9 mouse cellular contexts compared by ENCODE assay signal in the genomic region with DNA sequence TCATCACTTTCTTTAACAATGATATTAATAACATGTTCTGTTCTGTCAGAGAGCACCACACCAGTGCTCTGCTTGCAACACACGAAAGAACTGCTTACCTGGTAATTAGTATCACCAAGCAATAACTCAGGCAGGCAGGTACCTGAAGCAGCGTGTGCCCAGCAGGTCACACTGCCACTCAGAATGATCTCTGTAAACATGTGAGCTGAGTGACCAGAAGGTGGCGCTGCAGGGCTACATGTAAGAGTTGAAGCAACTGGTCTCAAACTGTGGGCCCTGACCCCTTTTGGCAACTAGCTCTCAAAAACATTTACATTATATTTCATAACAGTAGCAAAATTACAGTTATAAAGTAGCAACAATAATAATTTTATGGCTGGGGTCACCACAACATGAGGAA. TPM values are rescaled to one million over a fixed set of nuclear protein-coding genes. Genes with fewer than 3 reads are reported as not detected.
A peak's percentile ranks its signal among the peaks of the same experiment; 100 is the strongest.
DNase-seq lines count a peak whose midpoint lies in the region; ATAC-seq and TF ChIP-seq lines count a peak whose summit lies in the region.
"Had no signal": no experiment of that assay in that cellular context is flagged by ENCODE, and none has a peak within 500 bp of the region (broad histone marks: within the 10 kb centered on the region; RNA-seq: fewer than 3 reads in every experiment).

No protein-coding gene starts in this region.

- no peak overlapping the region for H3K4me2 ChIP-seq in heart, embryonic 12.5 days
- no peak overlapping the region for H3K4me2 ChIP-seq in hindbrain, embryonic 11.5 days (replicated peaks; ENCODE audit: low read depth, low read length)
- no peak overlapping the region for H3K4me2 ChIP-seq in midbrain, embryonic 16.5 days (ENCODE audit: low read length)
- H3K4me2 ChIP-seq: neural tube, embryonic 13.5 days had no signal

- no peaks in the 10 kb centered on the region for H3K27me3 ChIP-seq in heart, adult 2 months (ENCODE audit: control insufficient read depth, insufficient read depth, low read length)
- H3K27me3 ChIP-seq in heart, embryonic 12.5 days (replicated peaks) = no peaks in the 10 kb centered on the region
- no peaks in the 10 kb centered on the region for H3K27me3 ChIP-seq in hindbrain, embryonic 11.5 days (ENCODE audit: control insufficient read depth, insufficient read depth, low read length)
- H3K27me3 ChIP-seq in midbrain, embryonic 16.5 days (ENCODE audit: control insufficient read depth, insufficient read depth, low read depth, low read length) = no peaks in the 10 kb centered on the region
- H3K27me3 ChIP-seq: neural tube, embryonic 13.5 days had no signal

- ATAC-seq in heart, embryonic 12.5 days (ENCODE audit: insufficient number of reproducible peaks, low FRiP score) = no peak
- ATAC-seq in erythroblast, adult 5-6 weeks (replicated peaks; ENCODE audit: low FRiP score, poor library complexity, severe bottlenecking) = peak; percentile 82
- ATAC-seq in hindbrain, embryonic 11.5 days (ENCODE audit: low FRiP score) = peak; percentile 54; the same call in 1 of the 2 replicates
- peak; percentile 54 for ATAC-seq in midbrain, embryonic 16.5 days

- H3K4me3 ChIP-seq in heart, adult 2 months = no peak overlapping the region
- no peak overlapping the region for H3K4me3 ChIP-seq in heart, embryonic 12.5 days
- H3K4me3 ChIP-seq in bone marrow macrophage, adult 2 months (ENCODE audit: insufficient read depth, low read length) = no peak overlapping the region
- H3K4me3 ChIP-seq in hindbrain, embryonic 11.5 days (ENCODE audit: low read depth, low read length) = no peak overlapping the region
- H3K4me3 ChIP-seq in midbrain, embryonic 16.5 days (ENCODE audit: low read depth, low read length) = no peak overlapping the region
- H3K4me3 ChIP-seq: neural tube, embryonic 13.5 days had no signal

- peak; percentile 92 for TF ChIP-seq CTCF in heart, adult 2 months (IDR thresholded peaks at IDR 0.05)
- peak; percentile 94 for TF ChIP-seq CTCF in bone marrow macrophage, adult 2 months (IDR thresholded peaks at IDR 0.05; ENCODE audit: low read depth, low read length)

- DNase-seq in heart, adult 2 months = peak; percentile 53 to 76
- peak; percentile 87 for DNase-seq in hindbrain, embryonic 11.5 days (ENCODE audit: low spot score)
- peak; percentile 47 for DNase-seq in left cerebral cortex, adult 11 months (ENCODE audit: low spot score)
- DNase-seq in spleen, postnatal 36 days (ENCODE audit: low spot score in 2 of 2) = peak; percentile 59 to 67

- H3K79me2 ChIP-seq in heart, adult 2 months (replicated peaks; ENCODE audit: control insufficient read depth, insufficient read depth, low read length) = no peaks in the 10 kb centered on the region

- no peak for TF ChIP-seq EP300 in heart, adult 2 months (IDR thresholded peaks at IDR 0.05; ENCODE audit: insufficient read depth, low read depth, low read length)

- WGBS in heart, adult 2 months = 18% methylated on average over 3 of the region's 3 CpGs
- WGBS in heart, embryonic 12.5 days = 19% methylated on average over 3 of the region's 3 CpGs
- 14% methylated on average over 3 of the region's 3 CpGs for WGBS in hindbrain, embryonic 11.5 days
- 17% methylated on average over 3 of the region's 3 CpGs for WGBS in midbrain, embryonic 16.5 days

- H3K36me3 ChIP-seq in heart, adult 2 months (ENCODE audit: control insufficient read depth, insufficient read depth, low read length) = no peaks in the 10 kb centered on the region
- H3K36me3 ChIP-seq in heart, embryonic 12.5 days = peaks cover 17% of the 10 kb centered on the region
- 0 out of 2 replicates have a peak, but pooled peaks cover 2% of the 10 kb centered on the region for H3K36me3 ChIP-seq in hindbrain, embryonic 11.5 days (ENCODE audit: control insufficient read depth, insufficient read depth, low read length)
- peaks cover 12% of the 10 kb centered on the region for H3K36me3 ChIP-seq in midbrain, embryonic 16.5 days (ENCODE audit: control insufficient read depth, insufficient read depth, low read length)

- no peaks in the 10 kb centered on the region for H3K9me3 ChIP-seq in heart, embryonic 12.5 days (replicated peaks)
- H3K9me3 ChIP-seq in hindbrain, embryonic 11.5 days (ENCODE audit: control insufficient read depth, low read length) = no peaks in the 10 kb centered on the region
- H3K9me3 ChIP-seq in midbrain, embryonic 16.5 days (replicated peaks; ENCODE audit: control insufficient read depth, low read length, poor library complexity, severe bottlenecking) = no peaks in the 10 kb centered on the region
- H3K9me3 ChIP-seq: neural tube, embryonic 13.5 days had no signal

- no peak overlapping the region for H3K9ac ChIP-seq in heart, adult 2 months (ENCODE audit: low read depth, low read length)
- no peak overlapping the region for H3K9ac ChIP-seq in heart, embryonic 12.5 days
- no peak overlapping the region for H3K9ac ChIP-seq in hindbrain, embryonic 11.5 days (ENCODE audit: low read depth, low read length)
- H3K9ac ChIP-seq in midbrain, embryonic 16.5 days (ENCODE audit: low read depth, low read length) = no peak overlapping the region
- H3K9ac ChIP-seq: neural tube, embryonic 13.5 days had no signal

- no peak for TF ChIP-seq POLR2A in heart, adult 2 months (IDR thresholded peaks at IDR 0.05; ENCODE audit: insufficient read depth, low read depth, low read length)
- no peak for TF ChIP-seq POLR2A in bone marrow macrophage, adult 2 months (IDR thresholded peaks at IDR 0.05; ENCODE audit: borderline replicate concordance, low read depth, low read length)

- H3K27ac ChIP-seq in heart, adult 2 months = no peak overlapping the region
- H3K27ac ChIP-seq in heart, embryonic 12.5 days (ENCODE audit: poor library complexity, severe bottlenecking) = no peak overlapping the region
- no peak overlapping the region for H3K27ac ChIP-seq in bone marrow macrophage, adult 2 months (ENCODE audit: insufficient read depth, low read depth, low read length)
- no peak overlapping the region for H3K27ac ChIP-seq in hindbrain, embryonic 11.5 days (ENCODE audit: low read depth, low read length)
- H3K27ac ChIP-seq in midbrain, embryonic 16.5 days (ENCODE audit: low read length) = no peak overlapping the region
- H3K27ac ChIP-seq: neural tube, embryonic 13.5 days had no signal

- H3K4me1 ChIP-seq in heart, adult 2 months (ENCODE audit: control insufficient read depth, insufficient read depth, low read length) = no peaks in the 10 kb centered on the region
- 0 out of 2 replicates have a peak, but pooled peaks cover 3% of the 10 kb centered on the region for H3K4me1 ChIP-seq in heart, embryonic 12.5 days (replicated peaks)
- H3K4me1 ChIP-seq in bone marrow macrophage, adult 2 months (ENCODE audit: control insufficient read depth, insufficient read depth, low read length) = no peaks in the 10 kb centered on the region
- no peaks in the 10 kb centered on the region for H3K4me1 ChIP-seq in hindbrain, embryonic 11.5 days (replicated peaks; ENCODE audit: control insufficient read depth, insufficient read depth, low read length)
- H3K4me1 ChIP-seq in midbrain, embryonic 16.5 days (ENCODE audit: control insufficient read depth, insufficient read depth, low read length) = no peaks in the 10 kb centered on the region
- H3K4me1 ChIP-seq: neural tube, embryonic 13.5 days had no signal

- intact Hi-C loops in heart, adult 2 months (cut with DNase I) = loop anchor here (2.0 to 10.0 kb wide), 2 partner anchors 92 to 324 kb away; no protein-coding TSS in a partner anchor

RNA-seq across cellular contexts. Expression of a gene that starts 59.1 kb away (rescaled TPM):
- total RNA-seq in heart, adult 2 months (2021) = under 1 TPM in 1 of 2 experiments, not detected in 1; 0.42 TPM
- not detected in 2 replicates for polyA plus RNA-seq in heart, adult 2 months (2012; rRNA removed)
- polyA plus RNA-seq in heart, embryonic 12.5 days (2016; fragmentation: Nextera tagmentation; extraction: Ambion mirVana) = not detected in 2 replicates
- polyA plus RNA-seq in bone marrow macrophage, adult 2 months (2012; ENCODE audit: insufficient read depth, insufficient read length, missing spikeins) = not detected in 2 replicates
- 0.84 and 8.3 TPM in 2 replicates for total RNA-seq in erythroblast, adult 5-6 weeks (2015; ENCODE audit: low replicate concordance)
- 4.7 and 6.1 TPM in 2 replicates for total RNA-seq in erythroblast, adult 5-6 weeks (2017; ENCODE audit: low replicate concordance)
- 0.25 TPM in 1 of 2 replicates, not detected in the other for polyA plus RNA-seq in hindbrain, embryonic 11.5 days (2014; fragmentation: Nextera tagmentation; extraction: Ambion mirVana)
- polyA plus RNA-seq in midbrain, embryonic 16.5 days (2015; fragmentation: Nextera tagmentation; extraction: Ambion mirVana) = not detected in 2 replicates
- polyA plus RNA-seq: neural tube, embryonic 13.5 days had no signal
